Comparison of ENCODE assay signal across 15 mouse cellular contexts in the genomic region with DNA sequence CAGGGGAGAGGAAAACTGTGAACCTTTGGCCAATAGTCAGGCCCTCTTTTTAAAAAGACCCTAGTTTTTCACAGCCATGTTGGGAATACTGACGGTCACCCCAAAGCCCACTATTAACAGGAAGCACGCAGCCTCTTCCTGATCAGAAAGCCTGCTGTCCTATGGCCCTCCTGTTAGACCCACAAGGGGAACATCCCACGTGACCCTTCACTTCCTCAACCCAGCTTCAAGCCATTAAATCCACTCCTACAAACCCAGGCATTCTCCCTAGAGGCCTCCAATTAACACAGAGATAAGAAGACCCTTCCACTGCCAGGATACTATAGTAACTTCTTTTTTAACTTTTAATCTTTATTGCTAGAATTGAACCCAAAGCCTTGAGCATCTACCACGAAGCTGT. TPM values are rescaled to one million over a fixed set of nuclear protein-coding genes. Genes with fewer than 3 reads are reported as not detected.
DNase-seq lines count a peak whose midpoint lies in the region; ATAC-seq and TF ChIP-seq lines count a peak whose summit lies in the region.
"Had no signal": no experiment of that assay in that cellular context is flagged by ENCODE, and none has a peak within 500 bp of the region (broad histone marks: within the 10 kb centered on the region; RNA-seq: fewer than 3 reads in every experiment).

No protein-coding gene starts in this region.

- no peak overlapping the region for H3K4me3 ChIP-seq in hindbrain, postnatal 0 days (ENCODE audit: low read length)
- H3K4me3 ChIP-seq in hindbrain, embryonic 10.5 days: no peak overlapping the region
- no peak overlapping the region for H3K4me3 ChIP-seq in spleen, adult 2 months (ENCODE audit: extremely low read depth, insufficient read depth, insufficient read length)
- no peak overlapping the region for H3K4me3 ChIP-seq in liver, embryonic 14.5 days (ENCODE audit: insufficient read depth in 1 of 2, low read depth in 2 of 2, low read length in 2 of 2)
- no peak overlapping the region for H3K4me3 ChIP-seq in lung, postnatal 0 days (ENCODE audit: low read depth, low read length)
- H3K4me3 ChIP-seq: neural tube, embryonic 13.5 days; stomach, embryonic 15.5 days had no signal

- H3K9ac ChIP-seq in hindbrain, postnatal 0 days (replicated peaks; ENCODE audit: low read length): no peak overlapping the region
- peak overlapping the region; percentile 66 for H3K9ac ChIP-seq in liver, embryonic 14.5 days (replicated peaks)
- no peak overlapping the region for H3K9ac ChIP-seq in lung, postnatal 0 days (replicated peaks; ENCODE audit: low read depth)
- H3K9ac ChIP-seq: neural tube, embryonic 13.5 days; stomach, embryonic 15.5 days had no signal

- no peak for ATAC-seq in hindbrain, postnatal 0 days
- ATAC-seq in liver, embryonic 14.5 days (ENCODE audit: insufficient read depth): no peak
- no peak for ATAC-seq in lung, postnatal 0 days

- TF ChIP-seq CTCF in hindbrain, postnatal 0 days (IDR thresholded peaks at IDR 0.05; ENCODE audit: low read depth): no peak
- TF ChIP-seq CTCF in spleen, adult 2 months (IDR thresholded peaks at IDR 0.05; ENCODE audit: extremely low read depth, insufficient read depth, insufficient read length, insufficient replicate concordance): no peak
- TF ChIP-seq CTCF in liver, embryonic 14.5 days (IDR thresholded peaks at IDR 0.05; ENCODE audit: low read depth): no peak
- TF ChIP-seq CTCF in lung, postnatal 0 days (IDR thresholded peaks at IDR 0.05): no peak

- DNase-seq in hindbrain, postnatal 0 days (ENCODE audit: low spot score): no peak
- DNase-seq in hindbrain, embryonic 10.5 days (ENCODE audit: low spot score): no peak
- DNase-seq in spleen, adult 2 months (ENCODE audit: low read depth in 1 of 2, low spot score in 2 of 2): no peak
- no peak for DNase-seq in spleen, postnatal 14 days (ENCODE audit: low spot score in 2 of 2)
- DNase-seq in liver, embryonic 14.5 days (ENCODE audit: low read depth in 3 of 3, low spot score in 3 of 3): no peak
- no peak for DNase-seq in gastrocnemius, adult 8-10 months (ENCODE audit: low spot score in 2 of 2)
- DNase-seq in lung, postnatal 0 days (ENCODE audit: low spot score): no peak
- DNase-seq: cerebellum, adult 8-10 months; embryo, embryonic 11 days; gastrocnemius, postnatal 10 days; heart, postnatal 36 days; right cerebral cortex, postnatal 4 days had no signal

- TF ChIP-seq POLR2A in spleen, adult 2 months (IDR thresholded peaks at IDR 0.05; ENCODE audit: low read depth, low read length): no peak

- H3K4me2 ChIP-seq in hindbrain, postnatal 0 days (ENCODE audit: low read depth, low read length): no peak overlapping the region
- H3K4me2 ChIP-seq in liver, embryonic 14.5 days (ENCODE audit: low read depth): peak overlapping the region; percentile 62
- no peak overlapping the region for H3K4me2 ChIP-seq in lung, postnatal 0 days (replicated peaks; ENCODE audit: low read depth, low read length)
- H3K4me2 ChIP-seq: heart, embryonic 11.5 days; neural tube, embryonic 13.5 days; stomach, embryonic 15.5 days had no signal

- WGBS in hindbrain, postnatal 0 days: 69% methylated on average over 4 of the region's 4 CpGs
- WGBS in hindbrain, embryonic 10.5 days: 66% methylated on average over 4 of the region's 4 CpGs
- WGBS in spleen, adult 2 months: 44% methylated on average over 4 of the region's 4 CpGs
- 32% methylated on average over 4 of the region's 4 CpGs for WGBS in liver, embryonic 14.5 days (ENCODE audit: insufficient replicate concordance)
- 52% methylated on average over 4 of the region's 4 CpGs for WGBS in lung, postnatal 0 days

- no peak for TF ChIP-seq EP300 in liver, embryonic 14.5 days (IDR thresholded peaks at IDR 0.05; ENCODE audit: low read depth)
- no peak for TF ChIP-seq EP300 in lung, postnatal 0 days (IDR thresholded peaks at IDR 0.05)

- H3K36me3 ChIP-seq in hindbrain, postnatal 0 days (ENCODE audit: insufficient read depth, low read length): no peaks in the 10 kb centered on the region
- no peaks in the 10 kb centered on the region for H3K36me3 ChIP-seq in hindbrain, embryonic 10.5 days
- H3K36me3 ChIP-seq in spleen, adult 2 months (ENCODE audit: control insufficient read depth, insufficient read depth, low read length): no peaks in the 10 kb centered on the region
- no peaks in the 10 kb centered on the region for H3K36me3 ChIP-seq in liver, embryonic 14.5 days (replicated peaks; ENCODE audit: control insufficient read depth, insufficient read depth, low read depth)
- H3K36me3 ChIP-seq in lung, postnatal 0 days (ENCODE audit: insufficient read depth, low read length): no peaks in the 10 kb centered on the region
- H3K36me3 ChIP-seq: neural tube, embryonic 13.5 days; stomach, embryonic 15.5 days had no signal

- 0 out of 2 replicates have a peak overlapping the region, but pooled peaks have one; percentile 20 for H3K27ac ChIP-seq in hindbrain, postnatal 0 days
- no peak overlapping the region for H3K27ac ChIP-seq in hindbrain, embryonic 10.5 days
- H3K27ac ChIP-seq in spleen, adult 2 months (ENCODE audit: insufficient read depth, low read length): peak overlapping the region; percentile 48; the same call in 1 of the 2 replicates
- H3K27ac ChIP-seq in liver, embryonic 14.5 days: peak overlapping the region; percentile 97
- H3K27ac ChIP-seq in lung, postnatal 0 days (ENCODE audit: low read length): no peak overlapping the region
- H3K27ac ChIP-seq: neural tube, embryonic 13.5 days; stomach, embryonic 15.5 days had no signal

- H3K4me1 ChIP-seq in hindbrain, postnatal 0 days (ENCODE audit: insufficient read depth, low read length): peaks cover 10% of the 10 kb centered on the region
- H3K4me1 ChIP-seq in hindbrain, embryonic 10.5 days (replicated peaks): peaks cover 52% of the 10 kb centered on the region
- H3K4me1 ChIP-seq in spleen, adult 2 months (ENCODE audit: control insufficient read depth, insufficient read depth, insufficient read length): peaks cover 17% of the 10 kb centered on the region
- peaks cover 63 to 70% of the 10 kb centered on the region in 2 experiments for H3K4me1 ChIP-seq in liver, embryonic 14.5 days (replicated peaks; ENCODE audit: control insufficient read depth in 2 of 2, insufficient read depth in 2 of 2, low read length in 1 of 2)
- 0 out of 2 replicates have a peak, but pooled peaks cover 9% of the 10 kb centered on the region for H3K4me1 ChIP-seq in lung, postnatal 0 days (ENCODE audit: insufficient read depth, low read depth, low read length)

- no peaks in the 10 kb centered on the region for H3K9me3 ChIP-seq in hindbrain, postnatal 0 days (ENCODE audit: low read length)
- H3K9me3 ChIP-seq in hindbrain, embryonic 10.5 days: no peaks in the 10 kb centered on the region
- H3K9me3 ChIP-seq in liver, embryonic 14.5 days (ENCODE audit: control insufficient read depth, low read length): no peaks in the 10 kb centered on the region
- H3K9me3 ChIP-seq in lung, postnatal 0 days (ENCODE audit: low read length): no peaks in the 10 kb centered on the region
- H3K9me3 ChIP-seq: neural tube, embryonic 13.5 days; stomach, embryonic 15.5 days had no signal

- H3K27me3 ChIP-seq in hindbrain, postnatal 0 days (ENCODE audit: insufficient read depth, low read length): no peaks in the 10 kb centered on the region
- peaks cover 4% of the 10 kb centered on the region; the same call in 1 of the 2 replicates for H3K27me3 ChIP-seq in hindbrain, embryonic 10.5 days (ENCODE audit: insufficient read depth, poor library complexity, severe bottlenecking)
- no peaks in the 10 kb centered on the region for H3K27me3 ChIP-seq in spleen, adult 2 months (ENCODE audit: control insufficient read depth, insufficient read depth, low read length)
- H3K27me3 ChIP-seq in liver, embryonic 14.5 days (ENCODE audit: control insufficient read depth, insufficient read depth, low read length): no peaks in the 10 kb centered on the region
- no peaks in the 10 kb centered on the region for H3K27me3 ChIP-seq in lung, postnatal 0 days (replicated peaks; ENCODE audit: insufficient read depth, low read length)
- H3K27me3 ChIP-seq: neural tube, embryonic 13.5 days; stomach, embryonic 15.5 days had no signal

RNA-seq across cellular contexts. Expression of a gene that starts 33.6 kb away (rescaled TPM):
- 40.2 and 43.4 TPM in 2 replicates for total RNA-seq in hindbrain, postnatal 0 days (2014; rRNA removed)
- polyA plus RNA-seq in hindbrain, postnatal 0 days (2015; fragmentation: Nextera tagmentation; extraction: Ambion mirVana): 21.8 and 22.6 TPM in 2 replicates
- 29.7 and 45.0 TPM in 2 replicates for polyA plus RNA-seq in hindbrain, embryonic 10.5 days (2016; fragmentation: Nextera tagmentation; extraction: Ambion mirVana)
- polyA plus RNA-seq in spleen, adult 2 months (2012; rRNA removed): 27.1 and 30.2 TPM in 2 replicates
- polyA plus RNA-seq in liver, embryonic 14.5 days (2012; rRNA removed): 34.1 and 38.6 TPM in 2 replicates
- polyA plus RNA-seq in liver, embryonic 14.5 days (2014; fragmentation: Nextera tagmentation; extraction: Ambion mirVana): 83.8 and 93.9 TPM in 2 replicates
- 10 to 100 TPM; 22.5 to 27.1 (median 24.3) TPM for total RNA-seq in gastrocnemius, adult 8-10 months (2022)
- polyA plus RNA-seq in lung, postnatal 0 days (2015; fragmentation: Nextera tagmentation; extraction: Ambion mirVana): 17.2 and 17.5 TPM in 2 replicates

Comparison
In these comparisons a context has a peak if more than half of its experiments do, and no peak if none do; other contexts are left out.
1. H3K27ac ChIP-seq: peak in hindbrain, postnatal 0 days (single experiment), spleen, adult 2 months (single experiment) and liver, embryonic 14.5 days (single experiment); none in hindbrain, embryonic 10.5 days (single experiment) and lung, postnatal 0 days (single experiment).